Mouse (Mus musculus) testis, adult 2 months (tissue): ENCODE measurements at regions not wholly inside any gene's neighbourhood (a gene's known extent, or its start where the extent isn't known, plus 50 kb on each side); places are given as distances from the start of the nearest gene placed in this dataset.
"Not testable (repeated sequence)": the region's sequence is repeated elsewhere in the genome, so short reads cannot be mapped to it uniquely, and the experiment has no call there.

ENCODE experiments used
- H3K27ac ChIP-seq: fragments of 200-500 bp; 2 replicates; pipeline ENCODE4 v1.5.1; 2012; ENCODE audit warnings: low read depth, low read length; ENCODE audit not compliant: control insufficient read depth, insufficient read depth
- H3K27me3 ChIP-seq: fragments of 200-500 bp; 2 replicates; pipeline ENCODE4 v1.6.1; 2012; ENCODE audit warnings: mild to moderate bottlenecking, low read length, moderate library complexity; ENCODE audit not compliant: control insufficient read depth, insufficient read depth
- H3K36me3 ChIP-seq: fragments of 200-500 bp; 2 replicates; pipeline ENCODE4 v1.6.1; 2012; ENCODE audit warnings: mild to moderate bottlenecking, low read length; ENCODE audit not compliant: control insufficient read depth, insufficient read depth
- H3K4me1 ChIP-seq: fragments of 200-500 bp; 2 replicates; pipeline ENCODE4 v1.6.1; 2012; ENCODE audit warnings: low read length; ENCODE audit not compliant: control insufficient read depth, insufficient read depth
- H3K4me3 ChIP-seq: fragments of 200-500 bp; 2 replicates; pipeline ENCODE4 v1.5.1; 2012; ENCODE audit warnings: low read depth, mild to moderate bottlenecking, low read length, moderate library complexity, mixed read lengths; ENCODE audit not compliant: control insufficient read depth
- CTCF ChIP-seq: fragments of 200-500 bp; IDR thresholded peaks from 2 replicates; pipeline ENCODE4 v1.5.1; 2012; ENCODE audit warnings: low read depth, mild to moderate bottlenecking, inconsistent platforms, low read length, moderate library complexity; ENCODE audit not compliant: control insufficient read depth, insufficient read depth, insufficient replicate concordance
- POLR2A ChIP-seq: fragments of 200-500 bp; IDR thresholded peaks from 2 replicates; pipeline ENCODE4 v1.6.1; 2012; ENCODE audit warnings: low read depth, mild to moderate bottlenecking, inconsistent platforms, low read length, moderate library complexity; ENCODE audit not compliant: control insufficient read depth

DNA sequence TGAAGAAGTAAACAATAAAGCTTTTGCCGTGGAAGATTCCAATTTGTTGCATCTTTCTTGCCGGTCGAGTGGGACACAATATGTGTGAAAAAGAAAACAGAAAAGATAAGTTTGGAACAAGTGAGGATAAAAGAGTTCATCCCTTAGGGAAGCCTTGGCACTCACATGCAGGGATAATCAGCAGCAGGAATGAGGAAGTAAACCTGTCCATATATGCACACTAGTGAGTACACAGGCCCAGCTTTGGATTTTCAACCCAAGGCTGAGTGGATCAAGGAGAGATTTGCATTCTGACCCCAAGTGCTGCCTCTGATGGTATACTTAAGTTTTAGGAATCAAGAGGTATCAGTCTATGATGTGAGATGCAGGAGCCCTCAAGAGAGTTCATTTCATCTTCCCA is 788.8 kb upstream of the Zfp386 start:
- Histone ChIP-seq H3K4me1 (no peaks in the 10 kb centered on the region), H3K27me3 (no peaks in the 10 kb centered on the region), H3K36me3 (no peaks in the 10 kb centered on the region), H3K4me3 (no peak overlapping the region), H3K27ac (no peak overlapping the region)
- no peak for TF ChIP-seq CTCF
- no peak for TF ChIP-seq POLR2A

DNA sequence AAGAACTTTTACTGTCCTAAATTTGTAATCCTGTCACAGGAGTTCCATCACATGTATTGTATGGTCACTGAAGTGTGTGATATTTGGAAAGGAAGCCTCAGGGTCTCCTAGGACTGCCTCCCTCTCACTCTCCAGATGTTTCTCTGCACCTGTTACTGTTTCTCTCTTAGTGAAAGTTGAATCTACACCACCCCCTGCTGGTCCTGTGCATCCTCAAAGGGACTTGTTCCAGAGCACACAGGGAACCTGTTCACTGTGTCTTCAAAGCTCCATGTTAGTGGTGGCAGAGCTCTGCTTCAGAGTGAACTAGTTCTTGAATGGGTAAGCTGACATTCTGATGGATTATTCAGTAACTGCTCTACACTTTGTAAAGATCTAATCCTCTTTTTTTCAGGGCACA is 785.1 kb upstream of the Zfp386 start:
- not testable (repeated sequence) for H3K27ac ChIP-seq, H3K4me1 ChIP-seq, H3K27me3 ChIP-seq, H3K4me3 ChIP-seq, H3K36me3 ChIP-seq

DNA sequence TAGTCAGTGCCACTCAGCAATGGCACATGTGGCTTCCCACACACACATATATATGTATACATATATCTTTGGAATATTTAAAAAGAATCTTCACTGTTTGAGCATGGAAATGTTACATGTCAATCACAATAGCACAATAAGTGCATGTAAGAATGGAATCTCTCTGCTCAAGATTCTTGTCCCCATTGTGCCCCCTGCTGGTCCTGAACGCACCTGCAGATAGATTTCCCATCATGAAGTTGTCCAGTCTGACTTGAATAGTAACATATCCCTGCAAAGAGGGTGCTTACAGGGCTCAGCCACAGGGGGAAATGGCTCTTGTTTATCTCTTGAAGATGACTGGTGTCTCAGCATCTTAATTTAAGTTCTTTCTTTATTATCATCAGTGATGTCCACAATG is 770.8 kb upstream of the Zfp386 start:
- not testable (repeated sequence) for H3K27me3 ChIP-seq, H3K36me3 ChIP-seq, H3K4me3 ChIP-seq, H3K27ac ChIP-seq, H3K4me1 ChIP-seq

DNA sequence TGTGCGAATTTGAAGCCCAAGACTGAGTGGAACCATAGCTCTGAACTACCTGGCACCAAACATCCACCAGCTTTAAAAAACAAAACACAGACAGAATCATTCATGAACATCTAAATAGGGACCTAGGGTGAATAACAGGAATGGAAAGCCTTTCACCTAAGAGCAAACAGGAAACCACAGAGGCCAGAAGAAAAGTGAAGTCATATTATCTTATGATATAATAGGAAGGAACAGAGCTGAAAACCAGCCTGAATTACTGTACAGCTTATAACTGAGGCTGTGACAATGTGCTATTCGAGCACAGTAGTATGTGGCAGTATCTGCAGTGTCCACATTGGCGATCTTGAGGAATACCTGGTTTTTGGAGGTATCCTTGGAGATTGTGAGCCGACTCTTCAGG is 753.8 kb upstream of the Zfp386 start:
- H3K27me3 ChIP-seq, H3K27ac ChIP-seq, H3K4me1 ChIP-seq, H3K4me3 ChIP-seq, H3K36me3 ChIP-seq: not testable (repeated sequence)

DNA sequence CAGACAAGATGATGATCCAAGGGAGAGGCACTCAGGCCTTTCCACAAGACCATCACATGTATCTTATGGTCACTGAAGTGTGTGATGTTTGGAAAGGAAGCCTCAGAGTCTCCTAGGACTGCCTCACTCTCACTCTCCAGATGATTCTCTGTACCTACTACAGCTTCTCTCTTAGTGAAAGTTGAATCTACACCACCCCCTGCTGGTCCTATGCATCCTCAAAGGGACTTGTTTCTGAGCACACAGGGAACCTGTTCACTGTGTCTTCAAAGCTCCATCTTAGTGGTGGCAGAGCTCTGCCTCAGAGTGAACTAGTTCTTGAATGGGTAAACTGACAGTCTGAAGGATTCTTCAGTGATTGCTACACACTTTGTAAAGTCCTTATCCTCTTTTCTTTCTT is 749.5 kb upstream of the Zfp386 start:
- H3K36me3 ChIP-seq, H3K27ac ChIP-seq, H3K4me3 ChIP-seq, H3K4me1 ChIP-seq, H3K27me3 ChIP-seq: not testable (repeated sequence)

DNA sequence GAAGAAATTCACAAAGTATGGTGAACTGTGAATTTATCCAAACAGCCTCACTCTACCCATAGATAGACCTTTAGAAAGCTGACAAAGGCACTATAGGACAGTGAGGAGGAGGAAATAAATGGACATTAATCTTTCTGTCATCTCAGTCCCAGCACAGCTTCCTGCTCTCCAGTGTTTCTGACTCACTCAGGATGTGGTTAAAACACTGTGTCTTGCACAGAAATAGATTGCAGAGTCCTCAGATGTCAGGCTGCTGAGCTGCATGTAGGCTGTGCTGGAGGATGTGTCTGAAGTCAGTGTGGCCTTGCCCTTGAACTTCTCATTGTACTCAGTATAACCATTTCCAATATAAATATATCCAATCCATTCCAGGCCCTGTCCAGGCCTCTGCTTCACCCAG is 735.6 kb upstream of the Zfp386 start:
- Histone ChIP-seq H3K27me3 (no peaks in the 10 kb centered on the region), H3K4me3 (no peak overlapping the region), H3K36me3 (no peaks in the 10 kb centered on the region), H3K27ac (no peak overlapping the region), H3K4me1 (no peaks in the 10 kb centered on the region)
- no peak for TF ChIP-seq CTCF
- TF ChIP-seq POLR2A: no peak

DNA sequence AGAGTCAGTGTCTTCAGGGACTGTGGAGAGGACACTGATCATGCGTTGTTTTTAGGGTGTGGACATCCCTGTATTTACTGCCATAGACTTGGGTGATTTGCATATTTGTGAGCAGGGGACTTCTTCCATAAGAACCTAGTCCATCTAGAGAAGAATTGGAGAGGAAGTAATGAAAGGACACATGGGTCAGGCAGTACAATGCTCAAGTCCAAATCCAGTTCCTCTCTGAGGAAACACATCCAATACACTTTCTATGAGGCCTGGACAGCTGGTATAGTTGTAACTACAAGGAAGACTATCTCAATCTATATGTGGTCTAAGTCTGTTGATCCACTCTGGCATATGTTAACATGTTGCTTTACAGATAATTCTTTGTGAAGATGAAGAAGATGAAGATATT is 734.9 kb upstream of the Zfp386 start:
- H3K27me3 ChIP-seq, H3K36me3 ChIP-seq, H3K27ac ChIP-seq, H3K4me3 ChIP-seq, H3K4me1 ChIP-seq: not testable (repeated sequence)

DNA sequence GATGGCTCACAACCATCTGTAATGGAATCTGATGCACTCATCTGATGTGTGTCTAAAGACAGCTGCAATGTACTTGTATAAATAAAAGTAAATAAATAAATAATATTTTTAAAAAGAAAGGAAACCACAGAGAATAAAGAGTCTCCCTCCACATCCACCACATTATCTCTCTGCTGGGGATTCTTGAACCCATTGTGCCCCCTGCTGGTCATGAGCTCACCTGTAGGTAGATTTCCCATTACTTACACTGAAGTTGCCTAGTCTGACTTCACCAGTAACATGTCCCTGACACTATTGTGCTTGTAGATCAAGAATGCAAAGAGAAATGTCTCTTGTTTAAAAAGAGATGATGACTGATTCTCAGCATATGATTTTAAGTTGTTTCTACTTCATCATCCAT is 726.9 kb upstream of the Zfp386 start:
- H3K4me3 ChIP-seq, H3K27ac ChIP-seq, H3K4me1 ChIP-seq, H3K36me3 ChIP-seq, H3K27me3 ChIP-seq: not testable (repeated sequence)

DNA sequence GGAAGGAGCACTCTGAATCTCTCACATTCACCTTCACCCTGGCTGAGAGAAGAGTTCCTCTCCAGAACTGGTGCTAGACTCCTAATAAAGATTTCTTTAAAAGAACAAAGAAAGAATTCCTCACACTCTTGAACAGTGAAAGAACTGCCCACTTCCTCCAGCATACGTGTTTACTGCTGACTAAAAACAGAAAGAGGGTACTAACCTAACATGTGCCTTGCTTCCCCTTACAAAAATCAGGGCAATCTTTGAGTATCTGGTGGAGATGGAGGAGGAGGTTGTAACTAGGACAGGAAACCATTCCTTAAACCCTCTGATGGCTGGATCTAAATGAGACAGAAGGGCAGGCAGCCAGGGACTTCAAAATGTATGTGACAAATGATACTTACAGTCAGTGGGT is 719.1 kb upstream of the Zfp386 start:
- H3K27ac ChIP-seq: no peak overlapping the region
- H3K4me1 ChIP-seq: no peaks in the 10 kb centered on the region
- no peaks in the 10 kb centered on the region for H3K36me3 ChIP-seq
- H3K27me3 ChIP-seq: no peaks in the 10 kb centered on the region
- H3K4me3 ChIP-seq: no peak overlapping the region
- TF ChIP-seq CTCF (no peak), POLR2A (no peak)

DNA sequence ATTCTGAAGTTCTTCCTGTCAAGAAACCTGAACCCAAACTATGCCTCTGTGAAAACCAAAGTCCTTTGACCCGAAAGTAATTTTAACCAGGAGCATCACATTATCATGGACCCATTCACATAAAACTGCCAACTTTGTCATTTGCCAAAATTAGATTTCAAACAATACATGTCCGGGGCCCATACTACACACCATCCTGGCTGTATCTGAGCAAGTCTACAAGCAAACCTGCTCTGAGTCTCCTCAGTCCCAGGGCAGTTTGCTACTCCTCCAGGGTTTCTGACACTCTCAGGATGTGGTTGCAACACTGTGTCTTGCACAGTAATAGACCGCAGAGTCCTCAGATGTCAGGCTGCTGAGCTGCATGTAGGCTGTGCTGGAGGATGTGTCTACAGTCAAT is 712.8 kb upstream of the Zfp386 start:
- not testable (repeated sequence) for H3K4me3 ChIP-seq, H3K36me3 ChIP-seq, H3K27ac ChIP-seq, H3K27me3 ChIP-seq, H3K4me1 ChIP-seq
